Mouse (Mus musculus): ENCODE results near the gene Clasp1.

DNA sequence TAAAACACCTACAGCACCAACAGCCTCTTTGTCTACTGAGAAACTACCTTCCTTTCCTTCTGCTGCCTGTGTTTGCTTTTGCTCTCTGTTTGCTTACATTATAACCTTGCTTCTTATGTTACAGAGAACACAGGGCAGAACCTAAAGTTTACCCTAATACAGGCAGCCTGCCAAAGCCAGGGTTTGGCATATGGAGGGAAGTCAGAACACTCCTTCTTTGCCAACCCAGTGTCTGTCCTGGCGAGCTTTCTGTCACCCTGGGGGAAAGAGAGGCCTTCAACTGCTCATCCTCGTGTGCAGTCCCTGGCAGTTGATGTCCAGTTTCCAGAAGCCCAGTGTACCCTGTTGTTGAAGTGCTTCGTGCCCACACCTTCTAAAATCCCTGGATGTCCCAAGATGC lies 209.5 kb downstream of the Clasp1 start:
- TF ChIP-seq CTCF (IDR thresholded peaks at IDR 0.05; ENCODE audit: extremely low read depth, insufficient read depth, insufficient read length, insufficient replicate concordance) (no peak), POLR2A (IDR thresholded peaks at IDR 0.05; ENCODE audit: low read depth, low read length) (no peak)

All from spleen, adult 2 months (tissue).